Mouse (Mus musculus) gastrocnemius, adult 2 months (tissue): ENCODE measurements at regions not wholly inside any gene's neighbourhood (a gene's known extent, or its start where the extent isn't known, plus 50 kb on each side); places are given as distances from the start of the nearest gene placed in this dataset.

Experiments
- DNase-seq: peaks from one replicate; pipeline ENCODE4 v3.0.0; 2022
- H3K27ac ChIP-seq: fragments of 200-600 bp; 2 replicates; pipeline ENCODE4 v1.8.1; 2022; ENCODE audit warnings: mild to moderate bottlenecking
- H3K4me3 ChIP-seq: fragments of 200-600 bp; 2 replicates; pipeline ENCODE4 v1.8.1; 2022; ENCODE audit warnings: mild to moderate bottlenecking, moderate library complexity
- CTCF ChIP-seq: fragments of 200-600 bp; IDR thresholded peaks from 2 replicates; pipeline ENCODE4 v1.8.1; 2022; ENCODE audit warnings: antibody characterized with exemption, mild to moderate bottlenecking, moderate library complexity
- intact Hi-C: fragments of 180-260 bp; cut with DNase I; formaldehyde crosslinking; loops from one replicate; pipeline ENCODE4 v1.15.1; 2025

DNA sequence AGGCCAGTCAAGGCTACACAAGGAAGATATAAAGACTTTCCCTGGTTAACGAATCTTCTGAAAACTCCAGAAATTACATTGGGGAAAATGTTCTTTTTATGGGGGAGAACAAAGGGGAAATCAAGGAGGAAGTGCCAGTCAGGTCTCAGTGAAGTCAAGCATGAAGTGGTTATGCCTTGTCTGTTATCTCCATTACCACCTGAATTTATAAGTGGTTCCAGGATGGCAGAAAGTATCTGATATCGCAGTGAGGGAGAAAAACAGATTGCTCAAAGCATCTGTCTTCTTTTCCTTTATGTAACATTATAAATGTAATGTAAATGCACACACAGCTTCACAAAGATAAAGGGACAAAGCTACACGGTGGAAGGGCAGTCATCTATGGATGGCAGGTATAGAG lies 195.0 kb downstream of the Sptssa start:
- Histone ChIP-seq H3K27ac (no peak overlapping the region), H3K4me3 (no peak overlapping the region)
- TF ChIP-seq CTCF: no peak
- DNase-seq: no peak
- intact Hi-C loops: no loop called here

DNA sequence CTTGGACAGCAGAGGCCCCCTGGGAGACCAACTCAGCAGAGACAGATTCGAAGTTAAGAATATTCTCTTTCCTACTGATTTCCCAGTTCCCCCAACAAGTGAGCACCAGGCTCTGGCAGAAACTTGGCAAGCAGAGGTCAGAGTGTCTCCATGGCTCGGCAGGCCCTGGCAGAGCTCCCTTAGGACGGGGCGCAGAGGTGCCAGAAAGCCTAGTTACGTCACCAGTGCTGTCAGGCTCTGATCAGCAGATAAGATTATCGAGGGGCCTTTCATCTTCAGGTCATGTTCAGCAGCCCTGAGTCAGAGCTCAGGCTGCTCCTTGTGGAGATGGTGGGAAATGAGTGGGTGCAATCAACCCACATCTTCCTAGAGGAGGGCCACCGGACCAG lies 196.2 kb downstream of the Sptssa start:
- H3K4me3 ChIP-seq: no peak overlapping the region
- intact Hi-C loops: no loop called here
- peak; percentile 39 for DNase-seq

DNA sequence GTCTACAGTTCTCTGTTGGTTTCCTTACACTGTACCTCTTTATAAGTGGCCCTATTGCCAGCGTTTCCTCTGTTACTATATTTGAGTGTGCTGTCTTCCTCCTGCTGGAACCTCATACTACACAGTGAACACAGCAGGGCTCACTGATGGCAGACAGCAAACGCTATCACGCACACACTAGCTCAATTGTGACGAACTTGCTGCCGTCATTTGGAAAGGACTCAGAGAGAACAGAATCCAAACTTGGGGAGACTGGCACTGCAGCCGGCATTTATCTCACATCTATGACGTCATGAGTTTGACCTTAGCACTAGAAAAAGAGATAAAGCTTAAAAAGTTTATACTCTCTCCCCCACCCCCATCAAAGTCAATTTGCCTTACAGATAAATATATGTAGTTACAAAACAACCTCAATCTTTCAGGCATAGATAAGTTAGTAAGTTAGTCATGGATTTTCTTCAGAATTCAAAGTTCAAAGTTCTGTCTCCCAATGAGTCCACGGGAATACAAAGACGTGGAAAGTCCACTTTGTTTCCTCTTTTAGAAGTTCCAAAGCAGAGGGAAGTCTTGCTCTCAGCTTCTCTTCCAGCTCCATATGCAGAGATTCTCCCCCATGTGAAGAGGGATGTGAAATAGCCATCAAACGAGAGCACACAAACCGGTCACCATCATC lies 196.8 kb downstream of the Sptssa start:
- intact Hi-C loops: no loop called here
- no peak for DNase-seq
- Histone ChIP-seq H3K4me3 (no peak overlapping the region), H3K27ac (no peak overlapping the region)
- no peak for TF ChIP-seq CTCF

More for the DNA sequence above, 196.2 kb downstream of the Sptssa start:
- H3K27ac ChIP-seq: no peak overlapping the region
- TF ChIP-seq CTCF: no peak

DNA sequence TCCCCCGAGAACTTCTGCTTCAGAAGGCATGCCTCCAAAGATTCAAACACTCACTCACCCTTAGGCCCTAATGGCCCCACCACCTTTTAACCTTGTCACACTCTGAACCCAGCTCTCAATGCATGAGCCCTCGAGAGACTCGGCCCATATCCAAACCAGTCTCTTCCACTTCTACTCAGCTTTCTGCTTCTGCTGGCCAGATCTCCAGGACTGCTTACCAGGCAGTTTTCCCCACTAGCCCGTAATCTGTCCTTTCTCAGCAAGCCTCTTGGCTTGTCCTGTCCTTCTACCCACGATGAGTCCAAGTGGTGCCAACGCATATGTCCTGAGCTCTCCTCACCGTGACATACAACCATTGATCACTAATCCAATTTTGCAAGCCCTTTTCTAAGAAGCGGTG lies 199.6 kb downstream of the Sptssa start:
- Histone ChIP-seq H3K4me3 (no peak overlapping the region), H3K27ac (no peak overlapping the region)
- intact Hi-C loops: no loop called here
- TF ChIP-seq CTCF: no peak
- no peak for DNase-seq

DNA sequence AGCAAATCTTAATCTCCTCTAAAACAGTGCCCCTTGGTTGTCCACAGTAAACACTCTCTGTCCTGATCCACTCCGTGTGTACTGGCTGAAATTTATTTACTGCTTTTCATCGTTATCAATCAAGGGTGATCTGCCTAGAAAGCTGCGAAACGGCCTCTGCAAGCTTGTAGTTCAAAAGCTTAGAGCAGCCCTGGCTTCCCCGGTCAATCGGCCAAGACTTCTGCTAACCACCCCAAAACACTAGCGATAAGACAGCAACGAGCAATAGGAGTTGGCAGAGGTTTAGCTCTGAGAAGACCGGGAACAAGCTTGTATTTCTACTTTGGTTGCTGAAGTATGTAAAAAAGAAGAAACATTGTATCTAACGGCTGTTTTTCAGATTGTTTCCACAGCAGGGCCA lies 201.8 kb downstream of the Sptssa start:
- no peak for DNase-seq
- Histone ChIP-seq H3K4me3 (no peak overlapping the region), H3K27ac (no peak overlapping the region)
- TF ChIP-seq CTCF: no peak
- intact Hi-C loops: no loop called here

DNA sequence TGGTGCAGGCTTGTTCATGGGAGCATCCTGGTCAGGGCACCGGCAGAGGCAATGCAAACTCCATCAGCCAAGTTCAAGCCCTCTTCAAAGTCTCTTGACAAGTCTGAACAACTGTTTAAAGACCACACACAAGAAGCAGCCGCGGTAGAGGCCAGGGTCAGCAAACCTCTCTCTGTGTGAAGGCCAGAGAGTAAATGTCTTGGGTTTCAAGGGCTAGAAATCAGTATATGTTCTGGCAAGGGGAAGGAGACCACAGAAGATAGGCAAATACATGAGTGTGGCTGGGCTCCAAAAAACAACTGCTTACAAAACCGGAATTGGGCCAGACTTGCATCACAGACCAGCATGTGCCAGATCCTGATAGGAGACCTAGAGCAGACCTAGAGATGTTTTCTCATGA lies 203.0 kb downstream of the Sptssa start:
- no peak for DNase-seq
- no peak overlapping the region for H3K4me3 ChIP-seq
- H3K27ac ChIP-seq: no peak overlapping the region
- TF ChIP-seq CTCF: no peak
- intact Hi-C loops: no loop called here

DNA sequence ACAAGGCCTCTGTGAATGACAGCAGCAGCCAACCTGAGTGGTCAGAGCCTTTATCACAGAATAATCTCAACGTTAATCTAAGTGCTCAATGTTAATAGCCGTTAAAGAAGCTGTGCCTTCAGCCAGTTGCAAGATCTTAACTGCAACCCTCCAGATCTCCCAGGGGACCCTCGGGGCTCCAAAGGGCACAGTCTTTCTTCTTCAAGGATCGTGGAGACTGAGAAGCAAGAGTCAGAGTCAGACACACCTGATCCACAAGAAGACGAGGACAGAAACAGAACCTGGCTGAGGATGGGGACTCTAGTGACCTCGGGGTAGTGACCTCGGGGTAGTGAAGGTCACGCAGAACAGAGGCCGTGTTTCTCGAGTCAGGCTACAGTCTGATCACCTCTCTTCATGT lies 206.0 kb downstream of the Sptssa start:
- no peak for TF ChIP-seq CTCF
- intact Hi-C loops: no loop called here
- Histone ChIP-seq H3K4me3 (no peak overlapping the region), H3K27ac (no peak overlapping the region)
- DNase-seq: no peak

DNA sequence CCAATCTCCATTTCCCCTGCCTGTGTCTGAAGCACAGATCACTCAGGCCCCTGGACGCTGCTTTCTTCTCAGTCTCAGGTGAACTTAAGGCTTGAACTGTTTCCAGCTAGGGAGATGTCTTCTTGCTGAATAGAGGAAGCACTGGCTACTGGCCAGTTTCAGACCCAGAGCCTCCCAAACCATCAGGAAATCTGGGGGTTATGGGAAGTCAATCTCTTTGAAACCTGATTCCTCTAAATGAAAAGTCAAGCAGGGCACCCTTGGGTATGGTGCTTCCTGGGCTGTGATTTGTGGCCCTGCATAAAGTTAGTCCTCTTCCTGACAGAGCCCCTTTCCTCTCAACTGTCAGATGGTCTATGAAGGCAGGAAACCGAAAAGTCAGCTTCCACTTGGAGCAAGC lies 208.2 kb downstream of the Sptssa start:
- TF ChIP-seq CTCF: no peak
- Histone ChIP-seq H3K4me3 (no peak overlapping the region), H3K27ac (no peak overlapping the region)
- DNase-seq: no peak
- intact Hi-C loops: no loop called here

DNA sequence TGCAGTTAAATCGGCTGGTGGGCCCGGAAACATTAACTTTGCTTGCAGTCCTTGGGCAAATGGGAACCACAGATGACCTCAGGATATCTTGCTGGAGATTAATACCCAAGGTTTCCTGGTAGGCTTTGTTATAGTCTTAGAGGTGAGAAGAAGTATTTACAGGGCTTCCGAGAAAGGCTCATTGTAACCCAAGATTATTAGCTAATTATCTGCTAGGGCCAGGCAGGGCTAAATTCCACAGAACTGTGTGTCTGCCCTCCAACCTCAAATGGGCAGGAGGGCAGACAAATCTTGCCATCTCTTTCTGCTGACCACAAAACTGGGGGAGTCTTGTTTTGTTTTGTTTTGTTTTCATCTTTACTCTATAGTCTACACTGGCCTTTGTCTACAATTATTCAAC lies 209.0 kb downstream of the Sptssa start:
- no peak for DNase-seq
- intact Hi-C loops: no loop called here
- Histone ChIP-seq H3K4me3 (no peak overlapping the region), H3K27ac (no peak overlapping the region)
- TF ChIP-seq CTCF: no peak

DNA sequence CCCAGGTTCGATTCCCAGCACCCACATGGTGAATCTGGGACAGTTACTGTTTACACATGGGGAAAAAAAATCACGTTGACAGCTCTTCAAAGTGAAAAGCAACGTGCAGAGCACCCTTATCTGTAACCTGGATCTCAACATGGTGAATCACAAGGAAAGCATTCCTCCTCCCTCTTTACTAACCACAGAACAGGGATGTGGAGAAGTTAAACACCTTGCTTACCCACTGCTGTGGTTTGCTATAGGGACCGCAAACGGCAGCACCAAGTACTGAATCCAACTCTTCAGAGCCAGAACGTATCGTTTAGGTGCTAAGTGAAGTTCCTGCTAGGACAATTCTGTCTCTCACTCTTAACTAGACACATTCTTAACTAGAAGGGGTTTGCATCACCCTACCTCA lies 210.0 kb downstream of the Sptssa start:
- Histone ChIP-seq H3K4me3 (no peak overlapping the region), H3K27ac (no peak overlapping the region)
- intact Hi-C loops: no loop called here
- DNase-seq: no peak
- TF ChIP-seq CTCF: no peak

DNA sequence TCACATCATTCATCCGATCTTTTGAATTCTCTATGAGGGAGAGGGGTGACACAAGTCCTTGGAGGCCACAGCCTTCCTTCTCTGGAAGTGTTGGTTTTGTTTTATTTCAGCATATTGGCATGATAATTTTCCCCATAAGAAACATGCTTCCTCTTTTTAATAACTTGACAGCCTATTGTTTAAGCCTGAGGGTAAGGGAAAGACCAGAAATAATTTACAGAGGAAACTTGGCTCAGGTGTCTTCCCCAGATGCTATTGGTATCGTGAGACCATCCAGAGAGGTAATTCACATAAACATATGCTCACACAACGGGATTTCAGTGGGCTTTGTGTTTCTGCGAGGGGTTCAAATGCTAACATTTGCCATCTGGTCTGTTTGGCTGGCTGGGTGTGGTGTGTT lies 212.0 kb downstream of the Sptssa start:
- Histone ChIP-seq H3K4me3 (no peak overlapping the region), H3K27ac (no peak overlapping the region)
- intact Hi-C loops: no loop called here
- no peak for DNase-seq
- TF ChIP-seq CTCF: no peak

DNA sequence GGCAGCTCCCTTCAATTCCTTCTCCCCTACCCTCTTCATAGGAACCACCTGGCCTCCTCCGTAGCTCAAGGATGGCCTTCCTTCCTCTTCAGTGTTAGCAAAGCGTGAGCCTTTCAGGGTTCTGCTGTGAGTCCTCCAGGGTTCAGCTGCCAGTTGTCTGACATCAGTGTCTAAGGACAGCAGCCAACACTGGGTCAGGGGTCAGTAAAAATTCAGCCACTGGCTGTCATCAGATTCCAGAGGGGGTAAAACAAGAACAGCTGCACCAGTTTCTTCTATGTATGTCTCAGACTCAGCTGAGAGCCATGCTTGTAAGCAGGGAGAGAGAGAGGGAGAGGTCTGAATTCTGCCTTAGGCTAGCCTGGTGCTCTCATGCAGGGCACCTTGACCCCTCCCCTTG lies 213.1 kb downstream of the Sptssa start:
- no peak overlapping the region for H3K4me3 ChIP-seq
- no peak overlapping the region for H3K27ac ChIP-seq
- DNase-seq: peak; percentile 46
- TF ChIP-seq CTCF: no peak
- intact Hi-C loops: no loop called here

DNA sequence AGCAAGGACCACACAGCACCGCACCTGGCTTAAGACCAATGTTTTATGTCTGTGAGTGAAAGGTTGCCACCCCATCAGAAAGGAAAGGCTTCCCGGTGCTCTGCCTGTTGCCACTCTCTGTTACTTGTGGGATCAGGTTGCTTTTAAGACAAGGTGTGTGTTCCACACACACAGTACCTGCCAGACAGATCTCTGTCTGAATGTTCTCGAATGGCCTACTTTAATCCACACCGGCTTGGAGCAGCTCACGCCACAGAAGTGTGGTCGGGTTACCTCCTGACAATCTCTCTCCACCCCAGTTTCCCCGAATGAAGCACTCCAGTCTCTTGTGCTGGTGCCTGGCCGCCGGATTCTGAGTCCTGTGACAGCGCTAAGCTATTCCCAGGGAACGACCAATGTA lies 214.0 kb downstream of the Sptssa start:
- H3K27ac ChIP-seq: no peak overlapping the region
- no peak overlapping the region for H3K4me3 ChIP-seq
- no peak for TF ChIP-seq CTCF
- intact Hi-C loops: no loop called here
- no peak for DNase-seq

DNA sequence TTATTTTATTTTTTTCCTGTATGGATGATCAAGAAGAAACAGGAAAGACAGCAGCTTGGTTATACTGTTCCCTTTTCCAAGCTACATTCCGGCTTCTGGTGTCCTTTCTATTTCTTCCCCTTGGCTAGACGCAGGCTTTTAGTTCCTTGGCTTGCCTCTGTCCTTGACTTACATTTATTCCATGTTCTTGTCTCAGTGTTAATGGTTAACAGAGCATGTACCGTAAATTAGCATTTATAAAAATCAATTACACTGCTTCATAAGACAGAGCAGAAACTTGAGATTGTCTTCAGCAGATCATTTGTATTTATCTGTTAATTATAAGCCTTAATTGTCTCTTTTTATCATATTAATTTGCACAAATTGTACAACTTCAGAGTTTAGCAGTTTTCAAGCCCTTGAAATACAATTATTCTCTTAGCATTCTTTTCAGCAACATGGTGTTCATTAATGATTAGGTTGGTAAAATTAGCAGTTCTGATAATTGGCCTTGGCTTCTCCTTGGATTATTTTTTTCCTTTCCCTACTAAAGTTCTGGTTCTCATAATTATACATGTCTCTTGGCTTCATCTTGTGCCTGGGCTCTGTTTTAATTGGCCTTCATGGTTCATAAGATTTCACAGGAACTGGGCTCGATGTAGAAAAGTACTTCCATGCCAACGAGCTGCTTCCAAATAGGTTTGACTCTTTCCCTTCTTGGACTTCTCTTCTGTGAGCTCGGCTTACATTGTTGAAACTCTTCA lies 215.4 kb downstream of the Sptssa start:
- H3K27ac ChIP-seq: no peak overlapping the region
- no peak overlapping the region for H3K4me3 ChIP-seq
- DNase-seq: no peak
- TF ChIP-seq CTCF: no peak
- intact Hi-C loops: no loop called here
